Mouse (Mus musculus): ENCODE measurements around the gene 4930568D16Rik. TPM values are rescaled to one million over a fixed set of nuclear protein-coding genes. Genes with fewer than 3 reads are reported as not detected.

Gene 4930568D16Rik
- total and polyA plus RNA-seq, 3 experiments: not detected

DNA sequence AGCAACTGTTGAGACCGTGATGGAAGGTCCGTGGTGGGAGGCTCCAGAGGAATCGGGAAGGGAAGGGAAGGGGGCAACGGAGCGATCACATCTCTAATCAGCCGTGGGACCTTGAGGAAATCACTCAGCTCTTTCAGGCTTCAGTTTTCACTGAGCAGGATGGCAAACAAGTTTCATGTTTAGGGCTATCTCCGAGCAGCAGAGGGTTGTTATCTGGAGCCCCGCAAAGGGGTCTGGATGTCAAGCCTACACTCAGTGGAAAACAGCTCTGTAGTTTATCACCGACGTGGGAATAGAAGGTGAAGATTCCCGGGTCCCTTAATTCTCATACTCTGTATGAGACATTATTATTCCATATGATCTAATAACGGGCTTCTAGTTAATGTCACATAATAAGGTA is 49.1 kb downstream of the 4930568D16Rik start:
- TF ChIP-seq TCF12 (IDR thresholded peaks at IDR 0.05; ENCODE audit: low read depth, low read length) (no peak), UBTF (IDR thresholded peaks at IDR 0.05; ENCODE audit: low read depth, low read length) (no peak), ETS1 (conservative IDR thresholded peaks at IDR 0.05; ENCODE audit: low read depth, low read length) (no peak), NRF1 (IDR thresholded peaks at IDR 0.05; ENCODE audit: low read depth, low read length) (no peak), CTCF (conservative IDR thresholded peaks at IDR 0.05 in 1 of 2, IDR thresholded peaks at IDR 0.05 in 1 of 2; ENCODE audit: low read depth in 2 of 2, low read length in 2 of 2) (no peak), ZNF384 (IDR thresholded peaks at IDR 0.05; ENCODE audit: low read depth, low read length) (no peak), NELFE (IDR thresholded peaks at IDR 0.05; ENCODE audit: low read depth, low read length) (no peak), ZKSCAN1 (IDR thresholded peaks at IDR 0.05; ENCODE audit: borderline replicate concordance, low read depth, low read length) (no peak), BHLHE40 (IDR thresholded peaks at IDR 0.05; ENCODE audit: low read depth, low read length) (no peak)
- H3K9ac ChIP-seq (ENCODE audit: insufficient read depth, low read depth): no peak overlapping the region
- in situ Hi-C loops (cut with MboI; ENCODE audit: low pct_ligation_motif_present, low pct_unique_long_range_greater_than_20kb, low sequenced_read_pairs): no loop called here
- peaks cover 0 to 7% of the 10 kb centered on the region in 2 experiments; a peak in 2 of 4 replicates for H3K4me1 ChIP-seq (ENCODE audit: control insufficient read depth in 1 of 2, insufficient read depth in 2 of 2)
- H3K4me2 ChIP-seq (ENCODE audit: insufficient read depth, low read depth, poor library complexity, severe bottlenecking): no peak overlapping the region
- no peak for DNase-seq (ENCODE audit: extremely low read depth)
- no peaks in the 10 kb centered on the region for H3K27me3 ChIP-seq (replicated peaks)
- H3K9me3 ChIP-seq (replicated peaks; ENCODE audit: low read length): no peaks in the 10 kb centered on the region
- H3K36me3 ChIP-seq (replicated peaks in 1 of 2; ENCODE audit: control insufficient read depth in 1 of 2, insufficient read depth in 1 of 2, low read length in 1 of 2): peaks cover 0 to 16% of the 10 kb centered on the region in 2 experiments
- H3K27ac ChIP-seq (ENCODE audit: insufficient read depth, low read depth): no peak overlapping the region
- H3K79me2 ChIP-seq (replicated peaks; ENCODE audit: control insufficient read depth, extremely low read depth, insufficient read depth, poor library complexity, severe bottlenecking): no peaks in the 10 kb centered on the region
- no peak overlapping the region for H3K4me3 ChIP-seq (replicated peaks in 1 of 3; ENCODE audit: low read depth in 2 of 3, low read length in 2 of 3, poor library complexity in 1 of 3)
- dilution Hi-C loops (cut with MboI; ENCODE audit: extremely low pct_ligation_motif_present, extremely low pct_unique_long_range_greater_than_20kb, low sequenced_read_pairs): no loop called here

DNA sequence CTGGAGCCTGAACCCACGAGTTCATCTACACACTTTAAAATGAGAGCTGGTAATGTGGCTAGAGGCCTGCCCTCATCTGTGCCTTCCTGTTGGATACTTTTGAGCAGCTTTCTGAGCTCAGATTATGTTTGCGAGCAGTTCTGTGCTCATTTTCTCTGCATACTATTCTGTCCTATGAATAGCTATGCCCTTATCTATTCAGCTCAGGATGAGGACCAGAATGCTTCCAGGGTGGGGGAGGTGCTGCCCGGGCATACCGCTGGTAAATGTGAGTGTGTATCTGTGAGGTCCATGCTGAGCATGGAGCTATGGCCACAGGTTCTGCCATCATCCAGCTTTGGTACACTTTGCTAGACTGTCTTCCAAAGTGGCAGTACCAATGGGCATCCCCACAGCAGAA is 49.9 kb downstream of the 4930568D16Rik start:
- H3K27ac ChIP-seq (ENCODE audit: insufficient read depth, low read depth): no peak overlapping the region
- H3K9ac ChIP-seq (ENCODE audit: insufficient read depth, low read depth): no peak overlapping the region
- TF ChIP-seq ZNF384 (IDR thresholded peaks at IDR 0.05; ENCODE audit: low read depth, low read length) (no peak), CHD1 (IDR thresholded peaks at IDR 0.05; ENCODE audit: low read depth, low read length) (no peak), MEF2A (IDR thresholded peaks at IDR 0.05; ENCODE audit: borderline replicate concordance, low read depth, low read length) (no peak), GABPA (IDR thresholded peaks at IDR 0.05; ENCODE audit: insufficient replicate concordance, low read depth, low read length) (no peak), PAX5 (IDR thresholded peaks at IDR 0.05; ENCODE audit: low read length) (no peak), SIN3A (IDR thresholded peaks at IDR 0.05; ENCODE audit: low read length) (no peak), POLR2AphosphoS2 (IDR thresholded peaks at IDR 0.05; ENCODE audit: low read depth, low read length) (no peak), MAZ (IDR thresholded peaks at IDR 0.05; ENCODE audit: low read depth, low read length) (no peak)
- H3K4me3 ChIP-seq (replicated peaks in 1 of 3; ENCODE audit: low read depth in 2 of 3, low read length in 2 of 3, poor library complexity in 1 of 3): no peak overlapping the region
- no peaks in the 10 kb centered on the region for H3K27me3 ChIP-seq (replicated peaks)
- no peaks in the 10 kb centered on the region for H3K9me3 ChIP-seq (replicated peaks; ENCODE audit: low read length)
- H3K4me2 ChIP-seq (ENCODE audit: insufficient read depth, low read depth, poor library complexity, severe bottlenecking): no peak overlapping the region
- peaks cover 0 to 7% of the 10 kb centered on the region in 2 experiments; a peak in 2 of 4 replicates for H3K4me1 ChIP-seq (ENCODE audit: control insufficient read depth in 1 of 2, insufficient read depth in 2 of 2)
- dilution Hi-C loops (cut with MboI; ENCODE audit: extremely low pct_ligation_motif_present, extremely low pct_unique_long_range_greater_than_20kb, low sequenced_read_pairs) (no loop called here), in situ Hi-C loops (cut with MboI; ENCODE audit: low pct_ligation_motif_present, low pct_unique_long_range_greater_than_20kb, low sequenced_read_pairs) (no loop called here)
- H3K79me2 ChIP-seq (replicated peaks; ENCODE audit: control insufficient read depth, extremely low read depth, insufficient read depth, poor library complexity, severe bottlenecking): no peaks in the 10 kb centered on the region
- peaks cover 0 to 11% of the 10 kb centered on the region in 2 experiments for H3K36me3 ChIP-seq (replicated peaks in 1 of 2; ENCODE audit: control insufficient read depth in 1 of 2, insufficient read depth in 1 of 2, low read length in 1 of 2)
- DNase-seq (ENCODE audit: extremely low read depth): no peak

Data from CH12.LX (cell line).